Mouse (Mus musculus): ENCODE results near the gene Actr1b. TPM values are rescaled to one million over a fixed set of nuclear protein-coding genes. Genes with fewer than 3 reads are reported as not detected.

The Actr1b gene
- total RNA-seq, 2 experiments from 2014 or later, result 106 TPM

GRCm38 (mm10) chr1:36658621-36659399 lies 55.4 kb downstream of the Actr1b start:
- intact Hi-C loops (cut with DNase I), result no loop called here
- DNase-seq, result no peak

GRCm38 (mm10) chr1:36657658-36658415 lies 56.4 kb downstream of the Actr1b start:
- no peak for DNase-seq
- intact Hi-C loops (cut with DNase I), result no loop called here

GRCm38 (mm10) chr1:36656233-36656632 lies 58.0 kb downstream of the Actr1b start:
- intact Hi-C loops (cut with DNase I), result no loop called here
- DNase-seq, result no peak

- intact Hi-C loops (cut with DNase I), result no loop called here
- DNase-seq, result no peak
Observed at GRCm38 (mm10) chr1:36655039-36655438, 59.2 kb downstream of the Actr1b start.

Small RNAs within 50 kb of the gene (microRNA-seq; reads per million reads assigned to microRNA genes)
- gene Gm24133, result 0 reads per million in 2 experiments

Other genes with a start within 250 kb of the Actr1b start
- 1 to 10 TPM; 3.4 to 4.1 TPM for gene Cnnm4, start 242.8 kb downstream of the Actr1b start, total RNA-seq (2021)
- 10 to 100 TPM; 12.9 to 15.6 TPM for gene Cnnm3, start 202.6 kb downstream of the Actr1b start, total RNA-seq (2021)
- 100 to 1,000 TPM; 101 to 170 TPM for gene Ankrd23, start 177.5 kb downstream of the Actr1b start, total RNA-seq (2021)
- gene Gm42417, start 175.0 kb downstream of the Actr1b start, total RNA-seq (2021), result 10 to 100 TPM; 52.6 to 94.6 TPM
- 10 to 100 TPM; 10.4 to 11.9 TPM for gene Ankrd39, start 167.0 kb downstream of the Actr1b start, total RNA-seq (2021)
- gene Sema4c, start 156.1 kb downstream of the Actr1b start, total RNA-seq (2021), result 10 to 100 TPM; 19.4 to 20.0 TPM
- under 1 TPM; 0.67 to 0.73 TPM for gene Fam178b, start 31.2 kb downstream of the Actr1b start, total RNA-seq (2021)
- 1,000 to 10,000 TPM; 2,156 to 2,164 TPM for gene Cox5b, start 23.0 kb downstream of the Actr1b start, total RNA-seq (2021)
- not detected for gene 4933424G06Rik, start 4.3 kb downstream of the Actr1b start, total RNA-seq (2021)
- 1 to 10 TPM in 1 of 2 experiments, under 1 TPM in 1; 0.22 to 3.3 TPM for gene Zap70, start 47.4 kb upstream of the Actr1b start, total RNA-seq (2021)
- 10 to 100 TPM; 40.1 to 42.7 TPM for gene Tmem131, start 229.2 kb upstream of the Actr1b start, total RNA-seq (2021)

Measured in heart, postnatal 14 days (tissue).